Mouse (Mus musculus): Measurements from ENCODE around the gene Slc7a4. TPM values are rescaled to one million over a fixed set of nuclear protein-coding genes. Genes with fewer than 3 reads are reported as not detected.

Gene Slc7a4
- polyA plus RNA-seq, 1 experiment from 2014 or later, result 3.3 TPM

- peaks cover 40% of the 10 kb centered on the region for H3K36me3 ChIP-seq
- peaks cover 26% of the 10 kb centered on the region for H3K4me1 ChIP-seq
- WGBS, result 17% methylated on average over 17 of the region's 17 CpGs
- peak overlapping the region; percentile 94 for H3K27ac ChIP-seq
- no peak for DNase-seq (ENCODE audit: low spot score)
- H3K27me3 ChIP-seq (ENCODE audit: insufficient read depth, poor library complexity, severe bottlenecking), result no peaks in the 10 kb centered on the region
- no peaks in the 10 kb centered on the region for H3K9me3 ChIP-seq
- H3K4me3 ChIP-seq, result peak overlapping the region; percentile 83
These were observed 52.9 kb downstream of the Slc7a4 start for GRCm38 (mm10) chr16:17529981-17530586.

GRCm38 (mm10) chr16:17528276-17528675 lies 54.7 kb downstream of the Slc7a4 start:
- H3K27ac ChIP-seq, result no peak overlapping the region
- WGBS, result 84% methylated on average over 13 of the region's 13 CpGs
- no peak overlapping the region for H3K4me3 ChIP-seq
- H3K36me3 ChIP-seq, result peaks cover 56% of the 10 kb centered on the region
- H3K4me1 ChIP-seq, result peaks cover 26% of the 10 kb centered on the region
- no peaks in the 10 kb centered on the region for H3K9me3 ChIP-seq
- no peaks in the 10 kb centered on the region for H3K27me3 ChIP-seq (ENCODE audit: insufficient read depth, poor library complexity, severe bottlenecking)
- no peak for DNase-seq (ENCODE audit: low spot score)

GRCm38 (mm10) chr16:17527606-17528005 lies 55.4 kb downstream of the Slc7a4 start:
- no peaks in the 10 kb centered on the region for H3K9me3 ChIP-seq
- H3K4me3 ChIP-seq, result no peak overlapping the region
- DNase-seq (ENCODE audit: low spot score), result no peak
- H3K27ac ChIP-seq, result no peak overlapping the region
- H3K36me3 ChIP-seq, result peaks cover 63% of the 10 kb centered on the region
- H3K4me1 ChIP-seq, result peaks cover 26% of the 10 kb centered on the region
- H3K27me3 ChIP-seq (ENCODE audit: insufficient read depth, poor library complexity, severe bottlenecking), result no peaks in the 10 kb centered on the region

- Histone ChIP-seq H3K9me3 (no peaks in the 10 kb centered on the region), H3K4me3 (no peak overlapping the region), H3K4me1 (peaks cover 13% of the 10 kb centered on the region), H3K27me3 (ENCODE audit: insufficient read depth, poor library complexity, severe bottlenecking) (no peaks in the 10 kb centered on the region), H3K36me3 (peaks cover 76% of the 10 kb centered on the region), H3K27ac (no peak overlapping the region)
- 88% methylated on average over 6 of the region's 6 CpGs for whole genome bisulfite sequencing
- no peak for DNase-seq (ENCODE audit: low spot score)
These were observed 56.8 kb downstream of the Slc7a4 start for GRCm38 (mm10) chr16:17526223-17526622.

GRCm38 (mm10) chr16:17525524-17525923 lies 57.5 kb downstream of the Slc7a4 start:
- Histone ChIP-seq H3K27ac (no peak overlapping the region), H3K4me1 (peaks cover 13% of the 10 kb centered on the region), H3K4me3 (no peak overlapping the region), H3K27me3 (ENCODE audit: insufficient read depth, poor library complexity, severe bottlenecking) (no peaks in the 10 kb centered on the region), H3K9me3 (no peaks in the 10 kb centered on the region), H3K36me3 (peaks cover 83% of the 10 kb centered on the region)
- DNase-seq (ENCODE audit: low spot score), result no peak
- 88% methylated on average over 3 of the region's 3 CpGs for WGBS

- no peak overlapping the region for H3K4me3 ChIP-seq
- 91% methylated on average over 11 of the region's 11 CpGs for WGBS
These were observed 58.9 kb downstream of the Slc7a4 start for GRCm38 (mm10) chr16:17524156-17524555.

More at GRCm38 (mm10) chr16:17524156-17524555, 58.9 kb downstream of the Slc7a4 start:
- Histone ChIP-seq H3K27me3 (ENCODE audit: insufficient read depth, poor library complexity, severe bottlenecking) (no peaks in the 10 kb centered on the region), H3K4me1 (peaks cover 3% of the 10 kb centered on the region; the same call in 1 of the 2 replicates), H3K36me3 (peaks cover 97% of the 10 kb centered on the region), H3K27ac (no peak overlapping the region), H3K9me3 (no peaks in the 10 kb centered on the region)
- DNase-seq (ENCODE audit: low spot score), result no peak

Other genes with a start within 250 kb of the Slc7a4 start
- gene Snap29, start 177.2 kb downstream of the Slc7a4 start, polyA plus RNA-seq (2016; fragmentation: Nextera tagmentation; extraction: Ambion mirVana), result 12.3 and 13.6 TPM in 2 replicates
- gene Pi4ka, start 176.9 kb downstream of the Slc7a4 start, polyA plus RNA-seq (2016; fragmentation: Nextera tagmentation; extraction: Ambion mirVana), result 33.6 and 40.8 TPM in 2 replicates
- gene Crkl, start 131.2 kb downstream of the Slc7a4 start, polyA plus RNA-seq (2016; fragmentation: Nextera tagmentation; extraction: Ambion mirVana), result 52.6 and 68.9 TPM in 2 replicates
- 0.71 and 0.97 TPM in 2 replicates for gene Aifm3, start 93.6 kb downstream of the Slc7a4 start, polyA plus RNA-seq (2016; fragmentation: Nextera tagmentation; extraction: Ambion mirVana)
- 60.0 and 69.8 TPM in 2 replicates for gene Lztr1, start 74.5 kb downstream of the Slc7a4 start, polyA plus RNA-seq (2016; fragmentation: Nextera tagmentation; extraction: Ambion mirVana)
- 40.8 and 48.4 TPM in 2 replicates for gene Thap7, start 52.1 kb downstream of the Slc7a4 start, polyA plus RNA-seq (2016; fragmentation: Nextera tagmentation; extraction: Ambion mirVana)
- 0.12 and 0.26 TPM in 2 replicates for gene Lrrc74b, start 22.0 kb downstream of the Slc7a4 start, polyA plus RNA-seq (2016; fragmentation: Nextera tagmentation; extraction: Ambion mirVana)
- gene P2rx6, start 21.3 kb downstream of the Slc7a4 start, polyA plus RNA-seq (2016; fragmentation: Nextera tagmentation; extraction: Ambion mirVana), result 0.39 and 0.73 TPM in 2 replicates
- 39.1 and 44.2 TPM in 2 replicates for gene Smpd4, start 36.1 kb upstream of the Slc7a4 start, polyA plus RNA-seq (2016; fragmentation: Nextera tagmentation; extraction: Ambion mirVana)
- 4.4 and 5.8 TPM in 2 replicates for gene Ccdc74a, start 63.3 kb upstream of the Slc7a4 start, polyA plus RNA-seq (2016; fragmentation: Nextera tagmentation; extraction: Ambion mirVana)
- 45.4 and 48.0 TPM in 2 replicates for gene Med15, start 149.7 kb upstream of the Slc7a4 start, polyA plus RNA-seq (2016; fragmentation: Nextera tagmentation; extraction: Ambion mirVana)
- 47.2 and 55.4 TPM in 2 replicates for gene Klhl22, start 176.4 kb upstream of the Slc7a4 start, polyA plus RNA-seq (2016; fragmentation: Nextera tagmentation; extraction: Ambion mirVana)
- 7.0 and 12.9 TPM in 2 replicates for gene Scarf2, start 214.1 kb upstream of the Slc7a4 start, polyA plus RNA-seq (2016; fragmentation: Nextera tagmentation; extraction: Ambion mirVana)
- gene B830017H08Rik, start 249.9 kb upstream of the Slc7a4 start, polyA plus RNA-seq (2016; fragmentation: Nextera tagmentation; extraction: Ambion mirVana), result not detected in 2 replicates

Data from heart, embryonic 10.5 days (tissue).